Mouse (Mus musculus) limb, embryonic 12.5 days (tissue): ENCODE data around the gene Fam19a2. TPM values are rescaled to one million over a fixed set of nuclear protein-coding genes. Genes with fewer than 3 reads are reported as not detected.

ENCODE experiments used
- ATAC-seq: fragments of 200-750 bp; cut with Nextera tagmentation; 2 replicates; pipeline ENCODE4 v1.8.0; 2017; ENCODE audit warnings: low read depth, moderate TSS enrichment; ENCODE audit not compliant: insufficient number of reproducible peaks, insufficient read depth, low FRiP score, low TSS enrichment
- H3K27ac ChIP-seq: fragments of 300-500 bp; sonication (generic); 2 replicates; pipeline ENCODE4 v1.5.1; 2016; ENCODE audit warnings: mild to moderate bottlenecking, moderate library complexity
- H3K27me3 ChIP-seq: fragments of 300-500 bp; sonication (generic); 2 replicates; pipeline ENCODE4 v1.6.1; 2016; ENCODE audit warnings: mild to moderate bottlenecking, moderate library complexity
- H3K36me3 ChIP-seq: fragments of 300-500 bp; sonication (generic); 2 replicates; pipeline ENCODE4 v1.6.1; 2016; ENCODE audit warnings: mild to moderate bottlenecking, moderate library complexity
- H3K4me1 ChIP-seq: fragments of 300-500 bp; sonication (generic); replicated peaks from 2 replicates; pipeline ENCODE4 v1.6.1; 2016
- H3K4me2 ChIP-seq: fragments of 300-500 bp; sonication (generic); 2 replicates; pipeline ENCODE4 v1.6.1; 2016; ENCODE audit warnings: mild to moderate bottlenecking, moderate library complexity
- H3K4me3 ChIP-seq: fragments of 300-500 bp; sonication (generic); replicated peaks from 2 replicates; pipeline ENCODE4 v1.5.1; 2016; ENCODE audit warnings: mild to moderate bottlenecking
- H3K9ac ChIP-seq: fragments of 300-500 bp; sonication (generic); replicated peaks from 2 replicates; pipeline ENCODE4 v1.6.1; 2016; ENCODE audit warnings: mild to moderate bottlenecking, moderate library complexity
- H3K9me3 ChIP-seq: fragments of 300-500 bp; sonication (generic); 2 replicates; pipeline ENCODE4 v1.6.1; 2016; ENCODE audit warnings: mild to moderate bottlenecking, moderate library complexity
- WGBS: fragments of 180-500 bp; shearing (Covaris S2); methylation state at CpG from one replicate; pipeline ENCODE4 v1.1.7; 2016; 5-methylcytosine and 5-hydroxymethylcytosine counted together
- polyA plus RNA-seq: library from polyadenylated mRNA; unstranded; fragments of >200 nt; fragmentation: Nextera tagmentation; extraction: Ambion mirVana; gene quantifications from 2 replicates; pipeline ENCODE4 v1.2.1, GENCODE M21; 2016

The Fam19a2 gene
- polyA plus RNA-seq, 1 experiment from 2014 or later, result 5.9 TPM

GRCm38 (mm10) chr10:123395429-123395828, 131.6 kb downstream of the Fam19a2 start:
- H3K36me3 ChIP-seq, result no peaks in the 10 kb centered on the region
- ATAC-seq, result no peak

DNA sequence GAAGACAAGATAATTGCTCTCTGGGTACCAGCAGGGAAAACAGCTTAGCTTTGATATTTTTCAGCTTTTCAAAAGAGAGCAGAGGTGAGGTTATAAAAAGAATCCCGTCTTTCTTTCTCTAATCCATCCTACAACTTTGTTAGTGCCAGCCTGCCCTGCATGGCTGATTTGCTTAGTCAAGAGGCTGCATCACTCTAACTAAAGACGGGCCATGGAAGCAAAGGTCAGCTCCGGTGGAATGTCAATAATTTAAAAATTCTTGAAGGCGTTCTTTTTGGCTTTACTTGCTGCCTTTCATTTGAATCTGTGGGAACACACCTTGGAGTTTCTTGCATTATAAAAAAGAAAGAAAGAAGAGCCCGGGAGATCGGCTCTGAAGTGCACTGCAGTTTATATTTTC, 134.3 kb downstream of the Fam19a2 start:
- no peak for ATAC-seq
- no peak overlapping the region for H3K4me2 ChIP-seq
- no peak overlapping the region for H3K9ac ChIP-seq
- H3K9me3 ChIP-seq, result no peaks in the 10 kb centered on the region
- no peak overlapping the region for H3K4me3 ChIP-seq
- no peak overlapping the region for H3K27ac ChIP-seq
- WGBS, result 72% methylated on average over 6 of the region's 6 CpGs
- no peaks in the 10 kb centered on the region for H3K4me1 ChIP-seq
- no peaks in the 10 kb centered on the region for H3K36me3 ChIP-seq
- H3K27me3 ChIP-seq, result no peaks in the 10 kb centered on the region

More at GRCm38 (mm10) chr10:123395429-123395828, 131.6 kb downstream of the Fam19a2 start:
- H3K9ac ChIP-seq, result no peak overlapping the region
- H3K4me1 ChIP-seq, result no peaks in the 10 kb centered on the region
- H3K27me3 ChIP-seq, result no peaks in the 10 kb centered on the region
- H3K9me3 ChIP-seq, result no peaks in the 10 kb centered on the region
- 74% methylated on average over 9 of the region's 9 CpGs for WGBS
- no peak overlapping the region for H3K27ac ChIP-seq
- H3K4me2 ChIP-seq, result no peak overlapping the region
- no peak overlapping the region for H3K4me3 ChIP-seq

DNA sequence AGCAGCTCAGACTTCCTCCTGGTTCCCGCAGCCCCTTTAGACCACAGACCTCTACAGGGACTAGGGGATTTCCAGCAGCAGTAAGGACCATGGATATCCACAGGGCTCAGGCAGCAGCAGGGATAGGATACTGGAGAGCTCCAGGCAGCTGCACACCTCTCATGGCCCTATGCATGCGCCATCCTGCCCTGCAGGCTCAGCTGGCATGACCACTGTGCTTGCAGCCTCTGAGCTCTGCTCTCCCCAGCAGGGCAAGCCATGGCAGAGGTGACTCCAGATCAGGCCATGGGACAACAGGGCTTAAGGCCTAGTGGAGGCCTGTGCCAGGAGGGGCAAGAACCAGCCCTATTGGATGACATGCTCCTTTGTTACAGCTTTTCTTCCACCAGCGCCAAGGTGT, 137.4 kb downstream of the Fam19a2 start:
- WGBS, result 93% methylated on average over 3 of the region's 3 CpGs
- H3K9me3 ChIP-seq, result peaks cover 8% of the 10 kb centered on the region
- H3K4me3 ChIP-seq, result no peak overlapping the region
- no peak overlapping the region for H3K4me2 ChIP-seq
- no peak for ATAC-seq
- H3K9ac ChIP-seq, result no peak overlapping the region
- no peaks in the 10 kb centered on the region for H3K4me1 ChIP-seq
- H3K36me3 ChIP-seq, result no peaks in the 10 kb centered on the region
- no peaks in the 10 kb centered on the region for H3K27me3 ChIP-seq
- no peak overlapping the region for H3K27ac ChIP-seq

DNA sequence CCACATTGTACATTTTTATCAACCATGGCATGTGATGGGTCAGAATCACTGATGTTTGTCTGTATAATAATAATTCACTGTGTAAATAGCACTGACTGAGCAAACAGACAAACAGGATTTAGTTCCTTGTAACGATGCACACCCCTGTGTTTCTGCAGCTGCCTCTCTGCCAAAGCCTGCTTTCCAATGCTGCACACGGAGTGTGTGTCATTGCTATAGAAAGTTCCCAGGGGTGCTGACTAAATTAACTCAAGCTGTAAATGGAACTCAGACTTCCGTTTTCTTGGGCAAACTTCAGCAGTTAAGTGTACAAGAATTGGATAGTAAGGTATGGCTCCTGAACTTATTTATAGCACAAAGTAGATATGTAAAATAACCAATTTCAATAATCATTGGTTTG, 138.7 kb downstream of the Fam19a2 start:
- Histone ChIP-seq H3K9me3 (peaks cover 14% of the 10 kb centered on the region), H3K4me2 (no peak overlapping the region), H3K4me1 (no peaks in the 10 kb centered on the region), H3K36me3 (no peaks in the 10 kb centered on the region), H3K27ac (no peak overlapping the region), H3K9ac (no peak overlapping the region), H3K27me3 (no peaks in the 10 kb centered on the region), H3K4me3 (no peak overlapping the region)
- WGBS, result 29% methylated on average over 3 of the region's 3 CpGs
- no peak for ATAC-seq

DNA sequence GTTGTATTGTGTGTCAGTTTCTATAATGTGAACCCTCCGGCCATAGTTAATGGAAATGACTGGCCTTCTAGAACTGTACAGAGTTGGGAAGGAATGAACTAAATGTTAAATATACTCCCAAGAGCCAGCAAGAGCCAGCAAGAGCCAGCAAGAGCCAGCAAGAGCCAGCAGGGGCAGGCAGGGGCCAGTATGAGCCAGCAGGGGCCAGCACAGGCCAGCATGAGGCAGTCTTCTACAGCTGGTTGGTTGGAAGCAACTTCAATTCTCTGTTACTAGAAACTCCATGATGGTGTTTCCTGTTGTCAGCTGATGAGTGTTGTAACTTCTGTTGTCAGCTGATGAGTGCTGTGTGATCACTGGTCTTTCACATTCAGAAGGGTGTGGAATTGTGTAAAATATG, 151.2 kb downstream of the Fam19a2 start:
- H3K4me1 ChIP-seq, result peaks cover 9% of the 10 kb centered on the region
- no peak overlapping the region for H3K4me3 ChIP-seq
- H3K9me3 ChIP-seq, result no peaks in the 10 kb centered on the region
- no peak overlapping the region for H3K4me2 ChIP-seq
- 79% methylated on average over 1 of the region's 1 CpGs for WGBS
- ATAC-seq, result no peak
- H3K9ac ChIP-seq, result no peak overlapping the region
- no peak overlapping the region for H3K27ac ChIP-seq
- H3K36me3 ChIP-seq, result no peaks in the 10 kb centered on the region
- H3K27me3 ChIP-seq, result no peaks in the 10 kb centered on the region

DNA sequence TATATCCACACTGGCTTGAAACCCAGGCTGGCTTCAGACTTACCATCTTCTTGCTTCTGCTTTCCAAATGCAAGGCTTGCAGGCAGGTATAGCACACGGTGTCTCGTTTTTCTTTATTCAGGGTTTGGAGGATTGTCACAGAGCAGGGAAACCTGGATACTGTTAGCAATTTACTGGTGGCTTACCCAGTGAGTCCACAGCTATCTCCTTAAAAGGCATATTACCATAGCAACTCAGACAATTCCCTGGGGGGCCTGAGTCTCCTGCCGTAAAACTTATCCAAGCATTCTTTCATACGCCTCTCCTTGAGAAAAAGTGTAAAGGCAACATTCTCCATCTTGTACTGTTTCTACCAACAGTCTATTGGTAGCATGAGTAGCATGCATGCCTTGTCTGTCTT, 152.2 kb downstream of the Fam19a2 start:
- Histone ChIP-seq H3K36me3 (no peaks in the 10 kb centered on the region), H3K4me1 (peaks cover 9% of the 10 kb centered on the region), H3K27ac (no peak overlapping the region), H3K4me2 (no peak overlapping the region), H3K4me3 (no peak overlapping the region), H3K9me3 (no peaks in the 10 kb centered on the region), H3K27me3 (no peaks in the 10 kb centered on the region), H3K9ac (no peak overlapping the region)
- no peak; the same call in 1 of the 2 replicates for ATAC-seq
- 40% methylated on average over 4 of the region's 4 CpGs for WGBS

GRCm38 (mm10) chr10:123418616-123419173, 154.9 kb downstream of the Fam19a2 start:
- no peaks in the 10 kb centered on the region for H3K36me3 ChIP-seq
- 53% methylated on average over 7 of the region's 7 CpGs for WGBS
- no peak overlapping the region for H3K27ac ChIP-seq
- H3K4me1 ChIP-seq, result peaks cover 9% of the 10 kb centered on the region
- H3K27me3 ChIP-seq, result no peaks in the 10 kb centered on the region
- H3K9me3 ChIP-seq, result no peaks in the 10 kb centered on the region
- no peak overlapping the region for H3K9ac ChIP-seq
- H3K4me3 ChIP-seq, result no peak overlapping the region
- no peak overlapping the region for H3K4me2 ChIP-seq
- ATAC-seq, result no peak

GRCm38 (mm10) chr10:123420249-123420648, 156.5 kb downstream of the Fam19a2 start:
- peaks cover 9% of the 10 kb centered on the region for H3K4me1 ChIP-seq
- H3K9ac ChIP-seq, result no peak overlapping the region
- H3K27me3 ChIP-seq, result no peaks in the 10 kb centered on the region
- no peaks in the 10 kb centered on the region for H3K36me3 ChIP-seq
- H3K27ac ChIP-seq, result no peak overlapping the region
- no peak for ATAC-seq
- no peaks in the 10 kb centered on the region for H3K9me3 ChIP-seq
- 98% methylated on average over 1 of the region's 1 CpGs for WGBS
- H3K4me2 ChIP-seq, result no peak overlapping the region
- no peak overlapping the region for H3K4me3 ChIP-seq

GRCm38 (mm10) chr10:123424482-123424881, 160.7 kb downstream of the Fam19a2 start:
- Histone ChIP-seq H3K9ac (no peak overlapping the region), H3K27me3 (no peaks in the 10 kb centered on the region), H3K27ac (no peak overlapping the region), H3K4me2 (no peak overlapping the region), H3K9me3 (no peaks in the 10 kb centered on the region), H3K36me3 (no peaks in the 10 kb centered on the region), H3K4me3 (no peak overlapping the region), H3K4me1 (no peaks in the 10 kb centered on the region)
- ATAC-seq, result no peak
- WGBS, result 87% methylated on average over 3 of the region's 3 CpGs

- H3K27me3 ChIP-seq, result no peaks in the 10 kb centered on the region
- H3K4me2 ChIP-seq, result no peak overlapping the region
- H3K9me3 ChIP-seq, result no peaks in the 10 kb centered on the region
- no peaks in the 10 kb centered on the region for H3K4me1 ChIP-seq
- no peak overlapping the region for H3K9ac ChIP-seq
- no peak overlapping the region for H3K4me3 ChIP-seq
- 77% methylated on average over 8 of the region's 8 CpGs for WGBS
- H3K27ac ChIP-seq, result no peak overlapping the region
- no peak for ATAC-seq
- H3K36me3 ChIP-seq, result no peaks in the 10 kb centered on the region
These were observed 162.9 kb downstream of the Fam19a2 start for GRCm38 (mm10) chr10:123426527-123427363.

- 38% methylated on average over 5 of the region's 5 CpGs for WGBS
- no peak overlapping the region for H3K4me2 ChIP-seq
- no peak overlapping the region for H3K27ac ChIP-seq
- H3K36me3 ChIP-seq, result no peaks in the 10 kb centered on the region
- H3K9me3 ChIP-seq, result no peaks in the 10 kb centered on the region
- no peak overlapping the region for H3K4me3 ChIP-seq
- ATAC-seq, result no peak
- no peaks in the 10 kb centered on the region for H3K4me1 ChIP-seq
- no peaks in the 10 kb centered on the region for H3K27me3 ChIP-seq
- H3K9ac ChIP-seq, result no peak overlapping the region
These were observed 167.8 kb downstream of the Fam19a2 start for GRCm38 (mm10) chr10:123431569-123431968.

DNA sequence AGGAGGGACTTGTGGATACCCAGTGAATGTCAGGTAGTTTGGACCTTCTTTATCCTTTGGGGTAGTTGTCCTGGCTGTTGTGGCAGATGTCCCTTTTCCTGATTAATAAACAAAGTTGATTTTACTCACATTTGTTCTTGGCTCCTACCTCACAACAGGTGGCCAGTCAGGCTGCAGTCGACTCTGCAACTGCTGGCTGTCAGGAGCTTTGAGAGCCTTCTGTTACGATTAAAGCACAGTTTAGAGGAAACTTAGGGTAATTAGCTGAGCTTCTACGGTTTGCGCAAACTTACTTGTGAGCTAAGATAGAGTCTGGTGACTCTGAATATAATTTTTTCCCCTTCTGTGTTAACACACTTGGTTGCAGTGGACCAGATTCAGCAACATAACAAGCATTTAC, 173.8 kb downstream of the Fam19a2 start:
- Histone ChIP-seq H3K27ac (no peak overlapping the region), H3K4me1 (no peaks in the 10 kb centered on the region), H3K9ac (no peak overlapping the region), H3K36me3 (no peaks in the 10 kb centered on the region), H3K4me3 (no peak overlapping the region), H3K4me2 (no peak overlapping the region), H3K27me3 (no peaks in the 10 kb centered on the region), H3K9me3 (no peaks in the 10 kb centered on the region)
- 59% methylated on average over 4 of the region's 4 CpGs for WGBS
- ATAC-seq, result no peak
